Mouse (Mus musculus): ENCODE data around the gene Il1rn.

Il1rn gene

GRCm38 (mm10) chr2:24382456-24383230, 46.0 kb downstream of the Il1rn start:
- no peak for DNase-seq (ENCODE audit: low spot score in 2 of 2)

- no peak for DNase-seq (ENCODE audit: low spot score in 2 of 2)
Observed at GRCm38 (mm10) chr2:24383636-24384035, 47.0 kb downstream of the Il1rn start.

GRCm38 (mm10) chr2:24384393-24384792, 47.7 kb downstream of the Il1rn start:
- DNase-seq (ENCODE audit: low spot score in 2 of 2), result no peak

GRCm38 (mm10) chr2:24385111-24385961, 48.7 kb downstream of the Il1rn start:
- DNase-seq (ENCODE audit: low spot score in 2 of 2), result no peak

GRCm38 (mm10) chr2:24386158-24386963, 49.7 kb downstream of the Il1rn start:
- DNase-seq (ENCODE audit: low spot score in 2 of 2), result no peak

- no peak for DNase-seq (ENCODE audit: low spot score in 2 of 2)
Observed at GRCm38 (mm10) chr2:24386964-24387320, 50.3 kb downstream of the Il1rn start.

- DNase-seq (ENCODE audit: low spot score in 2 of 2), result no peak
Observed at GRCm38 (mm10) chr2:24387361-24388283, 51.0 kb downstream of the Il1rn start.

GRCm38 (mm10) chr2:24393251-24393650, 56.6 kb downstream of the Il1rn start:
- DNase-seq (ENCODE audit: low spot score in 2 of 2), result no peak

- DNase-seq (ENCODE audit: low spot score in 2 of 2), result no peak
Observed at GRCm38 (mm10) chr2:24397115-24397514, 60.5 kb downstream of the Il1rn start.

GRCm38 (mm10) chr2:24400711-24401110, 64.1 kb downstream of the Il1rn start:
- no peak for DNase-seq (ENCODE audit: low spot score in 2 of 2)
